Mouse (Mus musculus) adrenal gland, adult 8-10 months (tissue): ENCODE data around the gene Sprr3. TPM values are rescaled to one million over a fixed set of nuclear protein-coding genes. Genes with fewer than 3 reads are reported as not detected.
"Not testable (repeated sequence)": the region's sequence is repeated elsewhere in the genome, so short reads cannot be mapped to it uniquely, and the experiment has no call there.

ENCODE experiments used
- DNase-seq: peaks from one replicate; pipeline ENCODE4 v3.0.0; 2022
- total RNA-seq, 4 experiments: library from RNA; stranded (reverse); gene quantifications; 2 replicates each; pipeline ENCODE4 v1.2.4; 2022

Sprr3 gene
- total RNA-seq = not detected

DNA sequence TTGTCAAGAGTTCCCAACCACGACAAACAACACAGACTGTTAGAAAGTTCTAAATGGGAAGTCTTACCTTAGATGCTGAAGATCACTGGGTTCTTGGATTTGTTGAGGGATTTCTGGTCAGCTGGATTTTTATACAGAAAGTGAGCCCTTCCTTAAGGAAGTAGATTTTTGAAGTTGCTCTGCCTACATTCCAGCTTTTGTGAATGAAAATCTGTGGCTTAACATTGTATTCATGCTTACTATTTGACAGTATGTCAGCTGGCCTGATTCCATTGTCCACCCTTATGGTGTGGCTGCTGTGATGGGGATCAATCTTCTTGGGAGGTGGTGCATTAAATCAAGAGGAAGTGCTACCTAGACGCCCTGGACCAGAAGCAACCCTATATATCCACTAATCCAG, at the start of gene Sprr3:
TSS of gene Sprr3 (minus strand) at position 101 of the 400 bp plus-strand sequence.
- DNase-seq = no peak

DNA sequence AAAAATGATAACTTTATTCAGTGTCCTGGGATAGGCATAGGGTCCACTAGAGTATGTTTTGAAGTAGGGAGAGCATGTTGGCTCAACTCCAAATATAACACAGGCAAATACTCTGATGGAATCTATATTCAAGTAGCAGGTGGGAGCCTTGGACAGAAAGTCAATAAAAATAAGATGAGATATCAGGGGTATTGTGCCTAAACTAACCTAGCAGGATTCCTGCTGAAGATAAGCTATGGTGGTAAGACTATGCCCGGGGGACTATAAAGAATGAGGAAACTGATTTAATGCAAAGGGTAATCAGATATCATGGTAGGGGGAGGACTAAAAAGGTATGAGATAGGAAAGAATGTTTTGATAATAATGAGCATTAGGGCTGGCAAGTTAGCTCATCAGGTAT, 49.7 kb upstream of the Sprr3 start:
- DNase-seq = no peak

DNA sequence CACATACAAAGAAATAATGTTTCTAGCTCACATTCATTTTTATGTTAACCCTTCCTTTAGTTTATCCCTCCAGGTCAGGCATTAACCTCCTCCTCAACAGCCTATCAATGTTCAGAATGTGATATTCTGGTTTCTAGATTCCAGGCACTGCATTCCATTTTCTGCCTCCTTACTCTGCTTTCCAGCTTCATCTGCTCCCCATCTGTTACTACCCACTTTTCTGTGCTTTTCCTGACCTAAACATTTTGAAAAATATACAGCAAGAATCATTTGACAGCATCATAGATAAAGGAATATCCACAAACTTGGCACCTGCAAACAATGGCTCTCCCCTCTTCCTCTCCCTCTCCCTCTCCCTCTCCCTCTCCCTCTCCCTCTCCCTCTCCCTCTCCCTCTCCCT, 45.0 kb upstream of the Sprr3 start:
- DNase-seq = no peak

DNA sequence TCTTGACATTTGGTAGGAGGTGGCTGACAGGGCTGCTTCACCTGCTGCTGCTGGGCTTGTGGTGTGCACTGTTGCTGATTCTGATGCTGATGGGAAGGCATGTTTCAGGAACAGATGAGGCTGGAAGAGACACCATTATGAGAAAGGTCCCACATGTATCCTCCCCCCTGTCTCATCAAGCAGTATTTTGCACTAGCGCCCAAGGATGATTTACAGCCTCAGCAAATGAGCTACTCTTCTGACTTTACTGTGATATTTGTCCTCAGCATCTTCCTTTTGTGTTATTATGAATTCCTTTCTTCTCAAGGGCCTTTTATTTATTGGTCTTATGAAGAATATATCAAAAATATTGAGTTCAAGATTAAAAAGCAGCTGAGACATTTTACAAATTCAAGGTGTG, 41.9 kb upstream of the Sprr3 start, which contains the start of gene Sprr4:
TSS of gene Sprr4 (minus strand) at position 101 of the 400 bp plus-strand sequence.
- no peak for DNase-seq

DNA sequence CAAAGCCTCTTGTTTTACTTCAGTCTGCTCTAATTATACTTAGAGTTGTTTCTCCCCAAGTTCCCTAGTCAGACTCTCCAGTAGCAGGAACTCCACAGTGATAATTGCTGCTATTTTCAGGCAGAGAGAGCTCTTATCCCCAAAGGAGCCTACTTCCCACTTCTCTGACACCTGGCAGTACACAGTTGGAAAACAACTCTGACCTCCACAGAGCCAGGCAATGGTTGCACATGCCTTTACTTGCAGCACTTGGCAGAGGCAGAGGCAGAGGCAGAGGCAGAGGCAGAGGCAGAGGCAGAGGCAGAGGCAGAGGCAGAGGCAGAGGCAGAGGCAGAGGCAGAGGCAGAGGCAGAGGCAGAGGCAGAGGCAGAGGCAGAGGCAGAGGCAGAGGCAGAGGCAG, 31.7 kb upstream of the Sprr3 start:
- DNase-seq = not testable (repeated sequence)

DNA sequence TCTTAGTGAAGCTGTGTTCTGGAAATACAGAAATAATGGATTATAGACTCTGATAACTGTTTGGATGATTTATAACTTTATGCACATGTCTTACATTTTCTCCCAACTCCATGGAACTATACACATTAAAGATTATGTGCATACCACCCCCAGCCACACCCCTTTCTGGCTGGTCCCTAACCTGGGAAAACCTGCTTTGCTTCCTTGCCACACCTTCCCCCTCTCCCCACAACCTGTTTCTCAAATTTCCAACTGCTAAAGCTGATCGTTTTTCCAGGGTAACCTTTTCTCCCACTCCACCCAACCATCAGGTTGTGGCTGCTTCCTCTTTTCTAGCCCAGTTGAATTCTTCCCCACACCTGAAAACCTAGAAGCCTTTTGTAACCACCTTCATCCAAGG, 27.8 kb upstream of the Sprr3 start:
- no peak for DNase-seq

DNA sequence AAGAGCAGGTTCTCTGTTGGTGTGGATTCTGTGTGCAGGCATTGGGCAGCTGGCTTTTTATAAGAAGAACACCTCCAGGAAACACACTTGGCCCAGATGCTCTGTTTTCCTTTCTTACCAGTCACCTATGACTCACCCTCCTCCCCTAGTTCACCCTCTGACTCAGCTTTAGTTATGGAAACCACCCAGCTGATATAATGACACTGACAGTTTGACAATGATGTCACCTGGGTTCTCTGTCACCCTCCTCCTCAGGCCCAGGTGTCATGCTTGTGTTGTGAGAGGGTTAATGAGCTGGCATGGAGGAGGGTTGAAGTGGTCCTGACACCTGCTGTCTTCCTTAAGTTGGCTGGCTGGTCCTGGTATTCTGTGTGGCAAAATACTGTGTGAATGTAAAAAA, 27.3 kb upstream of the Sprr3 start, which contains the start of gene Sprr1a:
TSS of gene Sprr1a (minus strand) at position 33 of the 400 bp plus-strand sequence.
- peak; percentile 7 for DNase-seq

DNA sequence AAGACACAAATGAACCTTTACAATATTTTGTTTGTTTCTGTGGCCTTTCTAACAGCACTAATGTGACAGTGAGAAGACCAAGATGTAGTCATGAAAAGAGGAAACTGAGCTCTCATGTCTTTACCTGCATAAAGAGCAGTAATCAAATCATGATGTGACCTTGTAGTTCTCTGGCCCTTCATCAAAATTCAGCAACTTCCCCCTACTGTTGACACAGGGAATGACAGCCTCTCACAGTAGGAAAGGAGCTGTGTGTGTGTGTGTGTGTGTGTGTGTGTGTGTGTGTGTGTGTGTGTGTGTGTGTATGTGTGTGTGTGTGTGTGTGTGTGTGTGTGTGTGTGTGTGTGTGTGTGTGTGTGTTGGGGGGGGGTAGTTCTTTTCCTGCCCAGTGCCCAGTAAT, 22.7 kb upstream of the Sprr3 start:
- not testable (repeated sequence) for DNase-seq

DNA sequence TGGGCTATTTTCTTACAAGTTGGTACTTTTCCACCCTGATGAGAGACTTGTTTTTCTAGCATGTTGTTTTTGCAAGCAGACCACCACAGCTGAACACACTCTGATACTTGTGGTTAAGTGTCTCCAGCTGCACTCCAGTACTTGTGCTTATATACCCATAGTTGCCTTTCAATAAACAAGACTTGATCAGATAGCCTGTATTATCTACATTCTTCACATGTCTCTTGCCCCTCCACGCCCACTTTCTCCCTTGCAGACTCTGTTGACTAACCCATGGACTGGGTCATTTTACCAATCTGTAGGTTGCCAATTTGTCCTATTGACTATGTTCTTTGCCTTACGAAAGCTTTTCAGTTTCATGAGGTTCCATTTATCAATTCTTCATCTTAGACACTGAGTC, 11.6 kb upstream of the Sprr3 start:
- no peak for DNase-seq

DNA sequence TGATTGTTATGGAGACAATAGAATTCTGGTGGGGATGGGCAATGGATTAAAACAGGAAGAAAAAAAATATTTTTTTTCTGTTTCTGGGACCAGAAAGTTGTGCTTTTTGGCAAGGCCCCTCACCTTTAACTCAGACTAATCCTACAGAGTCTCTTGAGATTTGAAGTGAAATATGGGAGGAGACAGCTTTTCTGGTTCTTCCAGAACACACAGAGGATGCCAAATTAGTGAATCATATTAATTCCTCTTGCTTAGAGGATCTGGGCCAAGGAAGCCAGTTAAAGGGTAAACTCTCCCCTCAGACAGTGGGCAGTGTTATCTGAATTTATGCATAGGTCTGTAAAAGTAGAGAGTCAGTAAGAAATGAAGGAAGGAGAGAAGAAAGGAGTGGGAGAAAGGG, 8.9 kb upstream of the Sprr3 start:
- no peak for DNase-seq

DNA sequence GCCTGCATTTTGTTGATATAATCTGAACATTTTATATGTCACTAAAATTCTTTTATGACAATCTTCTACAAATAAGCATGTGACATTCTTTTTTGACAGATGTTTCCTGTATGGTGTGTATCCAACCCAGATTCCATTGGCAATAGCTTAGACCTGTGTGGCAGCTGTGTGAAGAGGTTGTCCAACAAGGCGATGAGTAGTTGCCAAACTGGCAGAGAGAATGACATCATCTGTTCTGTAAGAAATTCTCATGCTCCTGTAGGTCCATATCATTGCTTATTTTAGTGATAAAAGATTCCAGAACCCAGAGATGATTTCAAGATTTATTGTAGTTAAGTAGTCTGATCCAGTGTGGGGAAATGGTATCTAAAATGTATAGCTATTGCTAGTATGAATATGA, 8.1 kb upstream of the Sprr3 start:
- no peak for DNase-seq

DNA sequence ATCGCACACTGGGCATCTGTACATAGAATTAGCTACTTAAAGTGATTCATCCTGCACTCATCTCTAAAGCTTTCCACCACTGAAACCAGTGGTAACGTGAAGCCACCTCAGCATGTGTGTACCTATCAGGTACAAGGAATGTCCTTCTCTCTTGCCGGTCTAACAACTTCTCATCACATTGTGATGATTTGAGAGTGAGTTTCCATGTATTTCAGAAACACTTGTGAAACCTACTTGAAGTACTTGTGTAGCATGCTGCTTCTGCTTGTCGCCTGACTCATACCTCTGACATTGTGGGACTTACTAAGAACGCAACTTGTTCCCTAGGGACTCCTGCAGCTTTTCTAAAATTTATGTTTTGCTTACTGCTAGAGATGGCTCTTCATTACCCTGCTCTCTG, 3.4 kb downstream of the Sprr3 start:
- no peak for DNase-seq

DNA sequence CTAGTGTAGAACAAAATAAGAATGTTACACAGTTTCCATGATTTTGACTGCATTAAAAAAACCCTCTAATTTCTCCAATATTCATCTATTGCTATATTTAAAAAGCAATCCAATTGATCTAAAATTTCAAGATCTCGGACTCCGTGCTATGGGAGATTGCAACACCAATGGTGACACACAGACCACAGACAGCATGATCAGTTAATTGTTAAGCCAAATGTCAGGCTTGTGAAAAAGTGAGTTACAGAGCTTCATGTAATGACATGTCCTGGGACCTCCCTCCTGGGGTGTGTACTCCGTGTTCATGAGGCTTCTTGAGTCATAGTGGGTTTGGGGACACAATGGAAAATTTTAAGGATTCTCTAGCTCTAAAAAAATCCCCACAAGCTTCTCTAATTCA, 18.3 kb downstream of the Sprr3 start:
- DNase-seq = no peak

DNA sequence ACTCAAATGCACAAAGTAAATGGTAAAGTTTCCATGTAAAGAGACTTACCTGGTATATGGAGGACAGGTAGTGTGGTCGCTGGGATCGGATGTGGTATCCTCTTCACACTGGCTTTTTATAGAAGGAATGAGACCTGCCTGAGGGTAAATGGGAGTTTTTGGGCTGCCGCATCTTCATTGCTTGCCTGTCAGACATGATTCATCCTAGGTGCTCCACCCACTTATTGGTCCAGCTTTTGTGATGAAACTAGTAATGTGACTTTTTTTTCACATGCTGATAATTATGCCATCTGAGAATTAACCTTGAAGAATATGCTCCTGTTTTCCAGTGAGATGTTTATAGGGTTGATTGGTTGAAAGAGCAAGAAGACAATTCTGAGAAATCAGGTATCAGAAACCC, 19.8 kb downstream of the Sprr3 start, which contains the start of gene Sprr1b:
TSS of gene Sprr1b (minus strand) at position 101 of the 400 bp plus-strand sequence.
- DNase-seq = no peak

DNA sequence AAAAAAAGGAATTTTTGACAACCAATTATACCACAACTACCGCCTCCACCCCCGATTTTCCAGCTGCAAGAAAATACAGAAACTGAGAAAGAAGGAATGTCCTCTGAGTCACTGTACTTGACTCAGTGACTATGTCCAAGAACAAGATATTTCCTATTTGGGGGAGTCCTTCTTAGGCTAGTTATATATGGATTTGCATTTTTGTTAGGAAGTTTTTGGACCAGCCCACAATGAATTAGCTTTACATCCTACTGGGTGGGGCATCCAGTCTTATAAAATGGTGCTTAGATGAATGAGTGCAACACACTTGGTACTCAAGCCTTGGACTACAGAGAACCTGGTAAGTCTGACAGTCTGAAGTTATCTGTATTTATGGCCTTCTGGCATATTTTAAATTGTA, 26.2 kb downstream of the Sprr3 start, which contains the start of gene Sprr2k:
TSS of gene Sprr2k (plus strand) at position 301 of the 400 bp plus-strand sequence.
- DNase-seq = no peak

DNA sequence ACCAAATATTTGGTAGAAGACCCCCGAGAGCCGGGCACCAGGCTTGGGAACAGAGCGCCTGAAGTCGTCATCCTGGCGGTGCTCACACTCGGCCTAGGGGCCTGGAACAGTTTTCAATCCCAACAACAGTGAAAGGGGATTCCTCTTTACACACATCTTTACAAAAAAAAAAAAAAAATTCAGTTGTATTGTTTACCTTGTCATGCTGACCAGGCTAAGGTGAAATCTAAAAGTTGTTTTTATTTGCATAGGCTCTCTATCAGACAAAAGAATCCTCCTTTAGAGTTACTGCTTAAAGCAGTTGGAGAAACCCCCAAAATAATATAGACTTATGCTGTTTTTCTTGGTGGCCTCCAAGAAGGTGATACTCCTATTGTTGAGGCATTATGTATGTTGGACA, 29.2 kb downstream of the Sprr3 start, which contains the start of gene Gm9774:
TSS of gene Gm9774 (minus strand) at position 101 of the 400 bp plus-strand sequence.
- DNase-seq = no peak

DNA sequence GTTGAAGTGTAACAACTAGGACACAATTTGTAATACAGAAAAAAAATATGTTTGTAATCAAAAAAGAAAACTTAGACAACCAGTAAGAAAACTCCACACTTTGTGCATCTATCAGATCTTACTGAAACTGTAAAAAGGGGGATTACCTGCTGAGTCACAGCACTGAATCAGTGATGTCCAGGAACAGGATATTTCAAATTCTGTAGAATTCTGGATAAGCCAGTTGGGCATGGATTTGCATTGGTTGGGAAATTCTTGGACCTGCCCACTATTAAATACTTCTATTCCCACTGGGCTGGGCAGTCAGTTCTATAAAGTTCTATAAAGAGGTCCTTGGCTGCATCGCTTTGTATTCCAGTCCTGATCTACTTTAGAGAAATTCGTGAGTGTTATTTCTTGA, 40.7 kb downstream of the Sprr3 start, which contains the start of gene Sprr2j-ps:
TSS of gene Sprr2j-ps (plus strand) at position 301 of the 400 bp plus-strand sequence.
- no peak for DNase-seq

DNA sequence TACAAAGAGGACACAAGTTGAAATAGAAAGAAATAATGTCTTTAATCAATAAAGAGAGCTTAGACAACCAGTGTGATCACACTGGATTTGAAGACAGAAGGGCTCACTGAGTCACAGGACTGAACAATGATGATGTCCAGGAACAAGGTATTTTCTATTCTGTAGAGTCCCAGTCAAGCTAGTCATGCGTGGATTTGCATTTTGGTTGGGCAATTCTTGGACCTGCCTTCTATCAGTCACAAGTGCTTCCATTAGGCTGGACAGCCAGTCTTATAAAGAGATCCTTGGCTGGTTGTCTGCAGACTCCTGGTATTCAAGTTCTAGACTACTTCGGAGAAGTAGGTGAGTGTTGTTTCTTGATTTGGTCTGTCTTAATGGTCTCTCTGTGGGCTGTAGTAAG, 50.8 kb downstream of the Sprr3 start, which contains the start of gene Sprr2i:
TSS of gene Sprr2i (plus strand) at position 301 of the 400 bp plus-strand sequence.
- no peak for DNase-seq

Other genes with a start within 250 kb of the Sprr3 start
- not detected for gene Sprr2a1, start 242.9 kb downstream of the Sprr3 start, total RNA-seq
- not detected for gene Sprr2a2, start 242.8 kb downstream of the Sprr3 start, total RNA-seq
- not detected for gene Sprr2a3, start 173.3 kb downstream of the Sprr3 start, total RNA-seq
- not detected for gene Sprr2b, start 142.1 kb downstream of the Sprr3 start, total RNA-seq
- gene Sprr2d, start 119.6 kb downstream of the Sprr3 start, total RNA-seq = not detected
- gene Sprr2e, start 106.6 kb downstream of the Sprr3 start, total RNA-seq = not detected
- gene Sprr2f, start 93.5 kb downstream of the Sprr3 start, total RNA-seq = not detected
- not detected for gene Sprr2h, start 73.0 kb downstream of the Sprr3 start, total RNA-seq
- not detected for gene Sprr2i, start 50.7 kb downstream of the Sprr3 start, total RNA-seq
- gene Sprr2j-ps, start 40.6 kb downstream of the Sprr3 start, total RNA-seq = not detected
- gene Gm9774, start 29.3 kb downstream of the Sprr3 start, total RNA-seq = 1 to 10 TPM; 2.6 to 7.5 (median 4.1) TPM
- gene Sprr2k, start 26.1 kb downstream of the Sprr3 start, total RNA-seq = not detected
- gene Sprr1b, start 19.9 kb downstream of the Sprr3 start, total RNA-seq = not detected
- not detected for gene Sprr1a, start 27.2 kb upstream of the Sprr3 start, total RNA-seq
- not detected for gene Sprr4, start 41.8 kb upstream of the Sprr3 start, total RNA-seq
- gene 2310046K23Rik, start 75.8 kb upstream of the Sprr3 start, total RNA-seq = not detected
- gene Ivl, start 115.0 kb upstream of the Sprr3 start, total RNA-seq = not detected
- not detected for gene Smcp, start 130.3 kb upstream of the Sprr3 start, total RNA-seq
- not detected for gene 2210017I01Rik, start 148.8 kb upstream of the Sprr3 start, total RNA-seq
- gene Lce6a, start 162.9 kb upstream of the Sprr3 start, total RNA-seq = not detected
- not detected for gene Lce1a1, start 189.6 kb upstream of the Sprr3 start, total RNA-seq
- not detected for gene Lce1b, start 198.2 kb upstream of the Sprr3 start, total RNA-seq
- not detected for gene Lce1a2, start 211.6 kb upstream of the Sprr3 start, total RNA-seq
- gene Lce1c, start 220.5 kb upstream of the Sprr3 start, total RNA-seq = not detected
- not detected for gene Lce1d, start 228.5 kb upstream of the Sprr3 start, total RNA-seq